Mouse (Mus musculus) kidney, adult 2 months (tissue): Measurements from ENCODE around the gene Polg. TPM values are rescaled to one million over a fixed set of nuclear protein-coding genes. Genes with fewer than 3 reads are reported as not detected.
A peak's percentile ranks its signal among the peaks of the same experiment; 100 is the strongest.

Experiments
- DNase-seq: peaks from one replicate; pipeline ENCODE4 v3.0.0; 2021
- H3K27ac ChIP-seq: fragments of 200-500 bp; 2 replicates; pipeline ENCODE4 v1.5.1; 2012; ENCODE audit warnings: low read depth, low read length, control low read depth, inconsistent platforms; ENCODE audit not compliant: insufficient read depth
- H3K27me3 ChIP-seq: fragments of 200-500 bp; replicated peaks from 2 replicates; pipeline ENCODE4 v1.6.1; 2012; ENCODE audit warnings: mild to moderate bottlenecking, moderate library complexity, low read length, inconsistent platforms; ENCODE audit not compliant: control insufficient read depth, insufficient read depth
- H3K36me3 ChIP-seq: fragments of 200-500 bp; 2 replicates; pipeline ENCODE4 v1.6.1; 2012; ENCODE audit warnings: mild to moderate bottlenecking, moderate library complexity, low read length, inconsistent platforms; ENCODE audit not compliant: control insufficient read depth, insufficient read depth
- H3K4me1 ChIP-seq: fragments of 200-500 bp; 2 replicates; pipeline ENCODE4 v1.6.1; 2011; ENCODE audit warnings: low read length; ENCODE audit not compliant: control insufficient read depth, insufficient read depth
- H3K4me3 ChIP-seq: fragments of 200-500 bp; 2 replicates; pipeline ENCODE4 v1.5.1; 2011; ENCODE audit warnings: mild to moderate bottlenecking, low read depth, low read length, control low read depth; ENCODE audit not compliant: insufficient read depth
- CTCF ChIP-seq: fragments of 200-500 bp; conservative IDR thresholded peaks from 2 replicates; pipeline ENCODE4 v1.5.1; 2011; ENCODE audit warnings: low read depth, mild to moderate bottlenecking, control low read depth, low read length, moderate library complexity, mixed read lengths; ENCODE audit not compliant: insufficient read depth, insufficient read length
- POLR2A ChIP-seq: fragments of 200-500 bp; IDR thresholded peaks from one replicate; pipeline ENCODE4 v1.6.1; 2011; ENCODE audit warnings: low read depth, low read length, control low read depth
- WGBS: fragments of 180-500 bp; shearing (Covaris S2); methylation state at CpG from one replicate; pipeline ENCODE4 v1.1.7; 2018; 5-methylcytosine and 5-hydroxymethylcytosine counted together
- polyA plus RNA-seq: library from polyadenylated mRNA; depleted of rRNA; stranded (reverse); fragments of >200 nt; gene quantifications from 2 replicates; pipeline ENCODE4 v1.2.3, GENCODE M21; 2012

The Polg gene
- polyA plus RNA-seq, 1 experiment: 33.8 TPM

DNA sequence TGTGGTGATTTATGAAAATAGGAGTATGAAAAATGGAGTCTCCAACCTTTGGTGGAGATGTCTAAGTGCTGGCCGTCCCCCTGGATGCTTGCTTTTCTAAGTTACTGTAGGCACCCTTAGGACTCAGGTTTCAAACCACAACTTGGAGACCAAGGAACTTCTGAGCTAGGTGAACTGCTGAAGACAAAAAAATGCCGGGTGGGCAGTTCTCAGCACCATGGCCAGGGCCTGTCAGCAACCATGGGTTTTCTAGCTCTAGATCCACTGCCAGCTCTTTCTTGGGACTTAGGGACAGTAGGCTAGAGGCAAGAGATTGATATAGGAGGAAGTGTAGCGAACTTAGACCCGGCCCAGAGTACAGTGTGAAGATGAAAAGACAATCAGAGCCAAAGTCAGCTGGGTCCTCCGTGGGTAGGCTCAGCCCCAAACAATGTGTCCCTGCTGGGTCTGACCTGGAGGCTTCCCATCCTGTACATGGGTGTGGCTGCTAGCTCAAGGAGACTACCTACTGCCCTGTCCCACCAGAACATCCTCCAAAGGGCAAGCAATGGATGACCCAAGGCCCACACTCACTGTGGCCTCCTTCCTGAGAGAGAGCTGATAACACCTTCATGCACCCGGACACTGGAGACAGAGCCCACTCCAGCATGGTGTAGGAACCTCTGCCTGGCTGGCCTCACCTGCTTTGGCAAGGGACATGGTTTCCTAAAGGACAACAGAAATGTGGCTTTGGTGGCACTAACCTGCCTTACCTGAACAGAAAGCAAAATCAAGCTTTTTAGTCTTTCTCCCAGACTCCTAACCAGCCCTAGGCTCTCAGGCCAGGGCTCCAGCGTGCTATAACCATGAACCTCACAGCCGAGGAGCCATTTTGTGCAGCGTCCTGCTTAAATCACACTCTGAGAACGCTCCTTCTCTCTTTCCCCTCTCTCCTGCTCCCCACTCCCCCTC, 36.3 kb upstream of the Polg start:
- WGBS: 6% methylated on average over 10 of the region's 10 CpGs
- no peak for DNase-seq

DNA sequence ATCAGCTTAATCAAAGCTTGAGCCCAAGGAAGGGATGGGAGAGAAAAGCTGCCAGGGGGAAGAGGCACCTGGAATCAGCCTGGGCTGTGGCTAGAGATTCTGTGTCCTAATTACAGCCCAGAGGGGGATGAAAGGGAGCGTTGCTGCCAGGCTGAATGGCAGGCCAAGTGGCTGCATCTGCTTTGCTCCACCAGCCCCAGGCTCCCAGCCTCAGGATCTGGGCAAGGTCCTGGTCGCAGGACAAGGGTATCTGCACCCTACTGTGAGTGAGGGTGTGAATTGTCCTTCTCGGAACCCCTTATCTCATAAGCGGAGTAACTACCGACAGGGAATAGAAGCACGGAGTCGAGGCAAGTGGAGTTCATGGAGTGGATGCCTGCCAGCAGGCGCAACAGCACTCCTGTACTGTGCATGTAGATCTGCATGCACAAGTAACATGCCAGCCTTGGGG, 35.4 kb upstream of the Polg start:
- WGBS: 4% methylated on average over 8 of the region's 8 CpGs
- Histone ChIP-seq H3K4me1 (no peaks in the 10 kb centered on the region), H3K27ac (no peak overlapping the region), H3K4me3 (no peak overlapping the region), H3K27me3 (peaks cover 5% of the 10 kb centered on the region), H3K36me3 (no peaks in the 10 kb centered on the region)
- no peak for TF ChIP-seq POLR2A
- TF ChIP-seq CTCF: no peak
- DNase-seq: no peak

More for the DNA sequence above, 36.3 kb upstream of the Polg start:
- Histone ChIP-seq H3K36me3 (no peaks in the 10 kb centered on the region), H3K27ac (no peak overlapping the region), H3K27me3 (peaks cover 5% of the 10 kb centered on the region), H3K4me3 (no peak overlapping the region), H3K4me1 (no peaks in the 10 kb centered on the region)
- TF ChIP-seq POLR2A (no peak), CTCF (no peak)

DNA sequence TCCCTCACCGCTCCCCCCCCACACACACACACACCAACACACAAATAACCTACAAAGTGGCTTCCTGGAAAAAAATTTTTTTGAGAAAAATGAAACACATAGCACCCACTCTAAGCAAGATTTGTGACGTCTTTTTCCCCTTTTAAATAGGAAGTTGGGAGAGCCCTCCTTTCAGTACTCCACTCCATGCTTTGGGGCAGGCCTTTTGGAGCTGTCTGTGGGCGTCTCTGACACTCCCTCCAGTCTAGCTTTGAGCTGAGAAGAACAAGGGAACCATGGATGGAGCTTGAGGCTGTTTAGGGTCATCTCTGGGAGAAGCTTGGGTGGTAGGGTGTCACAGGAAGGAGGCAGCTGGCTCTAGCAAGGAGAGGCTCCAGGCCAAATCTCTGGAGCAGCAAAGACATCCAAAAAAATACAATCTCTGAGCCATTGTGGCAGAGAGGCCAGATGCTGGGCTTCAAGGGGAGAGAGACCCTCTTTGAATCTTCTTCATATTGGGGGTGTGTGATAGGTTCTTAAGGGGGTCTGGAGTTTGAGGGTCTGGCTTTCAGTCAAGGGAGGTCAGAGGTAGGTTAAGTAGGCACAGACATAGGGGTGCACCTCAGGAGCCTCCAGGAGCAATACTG, 34.6 kb upstream of the Polg start:
- no peak overlapping the region for H3K27ac ChIP-seq
- H3K36me3 ChIP-seq: no peaks in the 10 kb centered on the region
- TF ChIP-seq CTCF (no peak), POLR2A (no peak)
- peaks cover 5% of the 10 kb centered on the region for H3K27me3 ChIP-seq
- no peak overlapping the region for H3K4me3 ChIP-seq
- no peaks in the 10 kb centered on the region for H3K4me1 ChIP-seq
- WGBS: 9% methylated on average over 3 of the region's 3 CpGs
- DNase-seq: no peak

DNA sequence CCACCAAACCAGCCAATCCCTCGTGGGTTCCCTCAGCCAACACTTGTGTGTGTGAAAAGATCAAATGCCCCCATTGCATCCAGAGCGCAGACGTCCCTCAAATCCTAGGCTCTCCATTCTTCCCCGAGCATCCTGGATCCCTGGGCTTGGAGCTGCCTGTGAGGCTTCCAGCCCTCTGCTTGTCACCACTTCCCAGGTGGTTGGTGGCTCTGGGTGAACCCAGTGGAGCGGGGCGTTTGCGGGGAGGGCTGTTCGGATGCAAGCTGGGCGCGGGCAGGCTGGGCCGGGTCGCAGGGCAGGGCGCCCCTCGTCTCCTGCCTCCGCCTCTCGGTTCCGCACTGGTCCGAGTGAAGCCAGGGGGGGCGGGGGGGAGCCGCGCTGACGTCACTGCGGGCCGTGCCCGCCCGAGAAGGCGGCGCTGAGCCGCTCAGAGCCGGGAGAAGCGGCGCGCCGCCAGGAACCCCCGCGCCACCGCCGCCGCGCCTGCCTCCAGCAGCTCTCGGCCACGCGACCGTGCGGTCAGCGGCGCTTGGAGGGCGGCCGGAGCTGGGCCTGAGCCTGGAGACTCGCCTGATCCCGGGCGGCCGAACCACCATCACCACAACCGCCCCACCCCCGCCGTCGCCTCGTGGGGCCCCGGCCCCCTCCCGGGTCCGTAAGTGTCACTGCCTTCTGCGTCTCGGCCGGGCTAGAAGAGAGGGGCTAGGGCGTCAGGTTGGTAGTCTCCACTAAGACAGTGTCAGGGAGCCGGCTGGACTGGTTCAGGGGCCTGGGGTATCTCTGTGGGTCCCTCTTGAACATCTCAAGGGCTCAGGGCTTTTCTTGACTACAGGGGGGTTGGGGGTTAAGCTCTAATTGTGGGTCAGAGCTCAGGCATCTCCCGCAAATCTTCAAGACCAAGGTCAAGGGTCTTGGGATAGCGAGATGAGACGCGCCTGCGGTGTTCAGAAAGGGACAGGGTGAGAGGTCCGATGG, 33.7 kb upstream of the Polg start:
- no peak for DNase-seq
- Histone ChIP-seq H3K27me3 (peaks cover 3% of the 10 kb centered on the region), H3K27ac (no peak overlapping the region), H3K36me3 (no peaks in the 10 kb centered on the region), H3K4me1 (no peaks in the 10 kb centered on the region), H3K4me3 (no peak overlapping the region)
- TF ChIP-seq CTCF (no peak), POLR2A (no peak)
- WGBS: 2% methylated on average over 51 of the region's 72 CpGs

DNA sequence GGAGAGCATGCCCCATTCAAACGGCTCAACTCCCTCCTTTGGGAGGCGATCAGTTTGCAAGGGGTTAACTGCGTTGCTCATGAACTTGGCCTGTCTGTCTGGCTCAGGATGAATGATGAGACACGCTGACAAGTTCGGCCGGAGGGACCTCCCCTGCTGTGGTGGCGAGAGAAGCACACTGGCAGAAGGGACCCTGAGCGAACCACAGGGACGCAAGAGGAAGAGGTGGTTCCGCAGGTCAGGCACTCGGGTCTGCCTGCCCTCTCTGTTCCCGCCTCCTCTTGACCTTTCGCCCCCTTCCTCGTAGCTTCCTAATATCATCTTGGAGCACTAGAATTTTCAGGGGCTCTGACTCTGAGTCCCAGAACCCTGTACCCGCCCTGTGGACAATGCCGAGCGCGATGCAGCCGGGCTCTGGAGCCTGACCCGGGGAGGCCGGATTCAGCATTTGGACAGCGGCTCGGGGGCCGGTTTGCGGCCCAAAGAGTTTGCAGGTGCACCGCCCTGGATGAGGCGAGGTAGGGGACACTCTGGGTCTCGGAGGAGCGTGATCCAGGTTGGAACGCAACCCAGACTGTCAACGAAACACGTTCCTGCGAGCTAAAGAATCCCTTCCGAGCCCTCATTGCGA, 32.9 kb upstream of the Polg start:
- Histone ChIP-seq H3K4me1 (no peaks in the 10 kb centered on the region), H3K27ac (no peak overlapping the region), H3K4me3 (no peak overlapping the region), H3K36me3 (no peaks in the 10 kb centered on the region), H3K27me3 (peaks cover 3% of the 10 kb centered on the region)
- no peak for TF ChIP-seq CTCF
- TF ChIP-seq POLR2A: no peak
- peak; percentile 22 for DNase-seq
- 1% methylated on average over 35 of the region's 35 CpGs for WGBS

DNA sequence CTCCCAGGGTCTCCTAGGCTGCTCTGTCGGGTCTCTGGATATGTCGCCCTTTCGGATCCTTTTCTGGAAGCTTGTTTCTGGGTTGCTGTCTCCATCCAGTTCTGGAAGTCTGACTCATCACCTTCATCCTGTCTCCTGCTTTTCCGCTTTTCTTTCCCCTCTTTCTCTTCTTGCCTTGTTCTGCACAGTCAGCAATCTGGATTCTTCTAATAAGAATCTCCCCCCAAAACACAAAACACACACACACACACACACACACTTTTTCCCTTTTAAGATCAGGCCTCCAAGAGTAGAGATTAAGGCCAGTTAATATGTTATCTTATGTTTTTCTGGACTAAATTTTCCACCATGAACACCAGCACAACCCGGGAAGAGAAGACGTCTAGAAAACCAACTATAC, 32.2 kb upstream of the Polg start:
- Histone ChIP-seq H3K36me3 (no peaks in the 10 kb centered on the region), H3K27ac (no peak overlapping the region), H3K27me3 (peaks cover 3% of the 10 kb centered on the region), H3K4me3 (no peak overlapping the region), H3K4me1 (no peaks in the 10 kb centered on the region)
- WGBS: 13% methylated on average over 6 of the region's 6 CpGs
- TF ChIP-seq POLR2A: no peak
- DNase-seq: no peak
